ENCODE assay signal across 20 mouse cellular contexts in genomic region chr3:86558976-86559375, GRCm38 (mm10). TPM values are rescaled to one million over a fixed set of nuclear protein-coding genes. Genes with fewer than 3 reads are reported as not detected.
"Had no signal": no experiment of that assay in that cellular context is flagged by ENCODE, and none has a peak within 500 bp of the region (broad histone marks: within the 10 kb centered on the region; RNA-seq: fewer than 3 reads in every experiment).

No protein-coding gene starts in this region.

- H3K4me3 ChIP-seq: layer of hippocampus, adult 2 months; left cerebral cortex, adult 2 months; liver, embryonic 13.5 days; midbrain, embryonic 15.5 days; neural tube, embryonic 12.5 days; neural tube, embryonic 15.5 days had no signal

- H3K27ac ChIP-seq: kidney, postnatal 0 days; layer of hippocampus, adult 2 months; left cerebral cortex, adult 2 months; liver, embryonic 13.5 days; neural tube, embryonic 12.5 days had no signal

- H3K27me3 ChIP-seq: liver, embryonic 13.5 days; neural tube, embryonic 12.5 days; neural tube, embryonic 15.5 days had no signal

- H3K4me2 ChIP-seq: liver, embryonic 13.5 days; midbrain, embryonic 15.5 days; neural tube, embryonic 12.5 days; neural tube, embryonic 15.5 days had no signal

- H3K9ac ChIP-seq: liver, embryonic 13.5 days; midbrain, embryonic 15.5 days; neural tube, embryonic 12.5 days; neural tube, embryonic 15.5 days had no signal

- H3K9me3 ChIP-seq: liver, embryonic 13.5 days; midbrain, embryonic 15.5 days; neural tube, embryonic 12.5 days; neural tube, embryonic 15.5 days had no signal

- H3K36me3 ChIP-seq: liver, embryonic 13.5 days; midbrain, embryonic 15.5 days; neural tube, embryonic 12.5 days; neural tube, embryonic 15.5 days had no signal

- DNase-seq: kidney, postnatal 25 days; layer of hippocampus, adult 9-11 months; layer of hippocampus, postnatal 36 days; liver, embryonic 13.5 days; lung, adult 2 months; lung, postnatal 14 days; lung, postnatal 4 days; thymus, adult 18-20 months; thymus, postnatal 36 days had no signal

RNA-seq across cellular contexts. Expression of gene Mab21l2, which starts 10.5 kb away (rescaled TPM):
- total RNA-seq: layer of hippocampus, adult 2 months; layer of hippocampus, postnatal 36 days; left cerebral cortex, postnatal 36 days; liver, adult 2 months; megakaryocyte progenitor cell, adult 5-6 weeks; megakaryocyte-erythroid progenitor cell, adult 5-6 weeks had no signal
- polyA plus RNA-seq: spleen, adult 2 months had no signal
